Mouse (Mus musculus) cerebellum, postnatal 36 days (tissue): ENCODE measurements at regions not wholly inside any gene's neighbourhood (a gene's known extent, or its start where the extent isn't known, plus 50 kb on each side); places are given as distances from the start of the nearest gene placed in this dataset.

Experiments used
- DNase-seq, 2 experiments: peaks; one replicate each; pipeline ENCODE4 v3.0.0; 2021 to 2022; ENCODE audit warnings: mixed read lengths in 2 of 2

GRCm38 (mm10) chr15:5510056-5510455 is 266.1 kb upstream of the Ptger4 start:
- no peak for DNase-seq

- no peak for DNase-seq
These were observed 267.1 kb upstream of the Ptger4 start for GRCm38 (mm10) chr15:5511046-5511445.

DNA sequence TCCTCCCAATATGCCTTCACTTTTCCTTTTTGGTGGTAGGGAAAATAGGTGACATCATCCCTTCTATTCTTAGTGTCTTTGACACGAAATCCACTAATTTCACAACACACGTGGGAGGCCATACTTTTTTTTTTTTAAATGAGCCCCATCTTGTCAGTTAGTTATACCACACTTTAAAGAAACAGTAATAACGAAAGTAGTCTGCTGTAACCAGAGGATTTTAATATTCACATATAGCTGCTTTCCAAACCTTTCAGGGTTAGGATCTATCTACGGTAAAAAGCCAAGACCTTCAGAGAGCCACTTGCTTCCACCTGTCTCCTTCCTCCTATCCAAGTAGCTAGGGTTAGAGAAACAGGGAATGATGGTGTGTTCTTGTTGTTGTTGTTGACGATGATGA is 268.6 kb upstream of the Ptger4 start:
- no peak for DNase-seq

DNA sequence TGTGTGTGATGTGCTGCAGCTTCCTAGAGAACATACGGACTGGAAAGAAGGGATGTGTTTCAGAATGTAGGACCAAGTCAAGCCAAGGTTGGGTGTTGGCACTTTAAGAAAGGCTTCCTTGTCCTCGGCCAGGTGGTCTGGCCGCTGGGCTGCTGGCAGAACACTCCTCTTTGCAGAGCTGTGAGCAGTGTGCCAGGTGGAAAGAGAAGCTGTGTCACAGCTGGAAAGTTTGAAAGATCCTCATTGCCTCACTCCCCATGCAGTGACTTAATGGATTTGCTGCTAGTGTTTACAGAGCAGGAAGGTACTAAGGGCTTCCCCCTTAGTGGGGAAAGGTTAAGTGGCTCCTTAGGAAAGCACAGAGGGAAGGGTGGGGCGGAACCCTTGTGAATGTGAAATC is 269.2 kb upstream of the Ptger4 start:
- DNase-seq, result no peak

- DNase-seq, result no peak
These were observed 270.2 kb upstream of the Ptger4 start for GRCm38 (mm10) chr15:5514217-5514616.

DNA sequence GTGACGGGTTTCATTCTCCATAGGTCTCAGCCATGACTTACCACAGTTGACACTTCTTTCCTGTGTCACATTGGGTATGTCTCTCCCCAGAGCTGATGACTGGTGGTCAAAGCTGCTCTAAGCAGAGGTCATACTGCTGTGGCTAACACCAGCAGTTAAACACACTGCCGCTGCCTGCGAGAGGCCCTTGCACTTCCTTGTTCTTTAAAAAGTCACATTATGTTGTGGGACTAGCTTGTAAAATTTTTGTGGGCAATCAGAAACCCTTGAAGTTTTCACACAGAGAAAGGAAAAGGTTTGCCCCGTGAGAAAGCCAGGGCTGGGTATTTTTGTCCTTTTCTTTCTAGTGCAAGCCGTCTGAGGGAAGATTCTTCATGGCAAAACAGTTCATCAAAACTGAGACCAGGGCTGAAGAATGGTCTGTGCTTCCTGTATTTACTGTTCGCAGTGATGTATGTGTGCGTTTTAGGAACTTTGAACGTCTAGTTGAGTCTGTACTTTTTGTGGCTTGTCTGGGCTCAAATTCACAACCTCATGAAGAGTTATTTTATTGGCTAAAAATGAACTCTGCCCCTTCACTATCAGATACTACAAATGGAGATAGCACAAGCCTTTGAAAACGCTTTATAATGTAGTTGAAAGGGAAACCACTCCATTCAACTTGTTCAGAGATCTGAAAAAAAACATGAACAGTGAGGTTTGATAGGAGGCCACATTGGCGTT is 273.4 kb upstream of the Ptger4 start:
- no peak for DNase-seq

DNA sequence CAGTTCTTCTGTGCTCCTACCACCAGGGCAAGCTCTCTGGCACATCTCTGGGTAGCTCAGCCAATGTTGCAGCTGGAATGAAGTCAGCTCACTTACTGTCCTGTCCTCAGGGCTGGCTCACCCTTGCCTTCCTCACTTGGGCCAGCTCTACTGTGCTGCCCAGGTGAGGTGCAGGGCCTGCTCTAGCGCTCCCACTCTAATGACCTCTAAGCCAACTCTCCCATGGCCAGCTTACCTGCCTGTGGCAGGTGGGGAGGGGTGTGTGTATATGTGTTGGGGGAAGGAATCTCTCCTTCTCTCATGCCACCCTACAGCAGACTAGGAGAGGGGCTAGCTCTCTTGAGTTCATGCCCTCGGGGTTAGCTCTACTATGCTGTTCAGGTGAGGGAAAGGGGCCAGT is 275.6 kb upstream of the Ptger4 start:
- DNase-seq, result no peak

DNA sequence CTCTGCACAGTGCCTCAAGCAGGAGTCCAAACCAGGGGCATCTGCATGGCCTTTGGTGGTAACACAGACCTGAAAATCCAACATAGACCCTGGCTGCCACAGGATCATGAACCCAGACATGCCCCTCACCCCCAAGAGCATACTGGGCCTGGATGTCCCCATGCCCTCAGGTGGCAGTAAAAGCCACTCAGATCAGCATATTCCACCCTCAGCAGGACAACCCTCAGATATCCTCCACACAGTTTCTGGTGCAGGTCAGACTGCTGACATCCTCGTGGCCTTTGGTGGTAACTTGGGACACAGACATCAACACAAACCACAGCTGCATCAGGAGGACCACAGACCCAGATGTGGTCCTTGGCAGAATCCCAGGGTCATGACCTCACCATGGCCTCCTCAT is 276.0 kb upstream of the Ptger4 start:
- no peak for DNase-seq

DNA sequence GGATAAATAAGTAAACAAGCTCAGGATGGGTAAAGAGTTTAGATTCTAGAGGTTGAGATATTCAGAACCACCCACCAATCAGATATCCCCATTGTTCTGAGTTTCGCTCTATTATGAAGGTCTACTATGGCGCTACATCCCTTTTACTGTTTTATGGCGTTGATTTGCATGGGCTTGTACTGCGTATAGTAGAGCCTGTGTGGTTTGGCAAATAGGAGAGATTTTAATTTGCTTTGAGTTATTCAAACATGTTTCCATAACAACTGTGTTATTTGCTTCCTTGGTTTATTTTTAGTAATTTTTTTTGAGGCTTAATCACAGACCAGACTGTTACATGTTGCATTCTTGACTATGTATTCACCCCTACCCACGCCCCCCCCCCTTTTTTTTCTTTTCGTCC is 284.6 kb upstream of the Ptger4 start:
- DNase-seq, result no peak

- DNase-seq, result no peak
These were observed 289.7 kb upstream of the Ptger4 start for GRCm38 (mm10) chr15:5533656-5534055.

GRCm38 (mm10) chr15:5537432-5537831 is 293.4 kb upstream of the Ptger4 start:
- no peak for DNase-seq

DNA sequence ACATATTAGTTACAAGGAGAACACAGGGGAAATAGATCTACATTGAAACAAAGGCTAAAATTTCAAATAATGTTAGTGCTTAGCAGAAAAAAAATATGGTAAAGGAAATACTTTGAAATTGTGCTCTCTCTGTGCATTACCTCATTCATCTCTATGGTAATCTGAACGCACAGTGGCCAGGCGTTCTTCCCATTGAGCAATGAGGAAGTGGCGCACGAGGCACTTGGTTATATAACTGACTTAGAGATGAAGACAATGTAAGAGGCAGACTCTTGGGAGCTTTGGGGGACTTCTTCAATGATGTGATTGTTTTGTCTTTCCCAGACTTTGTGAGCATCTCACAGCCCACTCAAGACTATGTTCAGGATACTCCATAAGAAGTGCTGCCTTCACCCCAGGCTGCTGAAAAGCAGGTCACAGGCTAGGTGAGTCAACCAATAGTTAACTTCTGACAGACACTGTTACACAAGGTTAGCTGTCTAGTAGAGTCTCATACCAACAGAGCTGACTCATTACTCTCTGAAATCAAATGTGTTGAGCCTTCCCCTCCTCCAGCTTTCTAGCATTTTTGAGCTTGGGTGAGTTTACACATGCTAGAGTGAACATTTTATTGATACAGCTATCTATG is 295.4 kb upstream of the Ptger4 start:
- DNase-seq, result no peak

GRCm38 (mm10) chr15:5554526-5554925 is 310.5 kb upstream of the Ptger4 start:
- no peak for DNase-seq

- DNase-seq, result no peak
These were observed 310.9 kb upstream of the Ptger4 start for GRCm38 (mm10) chr15:5554926-5555325.

DNA sequence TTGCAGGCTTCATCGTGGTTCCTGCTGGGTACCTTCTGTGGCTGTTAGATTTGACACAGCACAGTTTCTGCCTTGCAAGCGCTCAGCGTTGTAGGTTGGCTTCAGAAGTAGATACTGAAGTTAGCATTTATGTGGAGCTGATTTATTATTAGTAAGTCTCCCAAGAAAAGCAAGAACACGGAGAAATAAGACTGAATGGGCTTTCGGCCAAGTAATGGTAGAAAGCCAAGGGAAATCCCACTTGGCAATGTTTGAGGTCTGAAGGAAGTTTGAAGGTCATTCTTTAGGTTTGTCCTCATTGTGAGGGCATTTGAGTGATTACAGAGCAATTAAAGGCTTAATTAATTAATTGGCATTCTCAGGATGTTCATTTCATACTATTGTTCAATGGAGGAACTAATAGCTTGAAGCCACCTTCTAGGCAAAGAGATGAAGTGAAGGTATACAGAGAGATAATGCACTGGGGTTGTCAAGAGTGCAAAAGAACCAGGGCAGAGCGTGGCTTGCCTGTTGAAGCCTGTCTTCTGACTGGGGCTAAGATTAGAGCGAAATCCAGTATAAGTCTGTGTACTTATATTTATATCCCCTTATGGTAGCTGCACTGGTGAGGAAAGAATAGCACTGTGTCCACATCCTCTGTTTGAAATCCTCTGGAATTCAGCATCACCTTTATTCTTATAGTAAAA is 311.5 kb upstream of the Ptger4 start:
- no peak for DNase-seq

GRCm38 (mm10) chr15:5561783-5562182 is 317.8 kb upstream of the Ptger4 start:
- no peak for DNase-seq

DNA sequence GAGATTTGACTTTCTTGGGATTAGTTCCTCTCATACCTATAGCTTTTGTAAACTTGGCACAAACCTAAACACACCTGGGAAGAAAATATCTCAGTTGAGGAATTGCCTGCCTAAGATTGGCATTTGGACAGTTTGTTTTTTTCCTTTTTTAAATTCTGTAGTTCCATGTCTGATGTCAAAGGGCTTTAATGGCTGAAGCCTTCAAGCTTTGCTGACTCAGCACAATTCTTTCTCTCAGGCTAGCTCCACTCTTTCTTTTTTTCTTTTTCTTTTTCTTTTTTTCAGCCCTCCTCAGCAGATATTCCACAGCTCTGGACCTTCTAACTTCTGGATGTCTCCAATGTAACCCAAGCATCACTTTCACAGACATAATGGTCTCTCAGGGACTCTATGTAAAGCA is 330.4 kb upstream of the Ptger4 start:
- DNase-seq, result no peak

DNA sequence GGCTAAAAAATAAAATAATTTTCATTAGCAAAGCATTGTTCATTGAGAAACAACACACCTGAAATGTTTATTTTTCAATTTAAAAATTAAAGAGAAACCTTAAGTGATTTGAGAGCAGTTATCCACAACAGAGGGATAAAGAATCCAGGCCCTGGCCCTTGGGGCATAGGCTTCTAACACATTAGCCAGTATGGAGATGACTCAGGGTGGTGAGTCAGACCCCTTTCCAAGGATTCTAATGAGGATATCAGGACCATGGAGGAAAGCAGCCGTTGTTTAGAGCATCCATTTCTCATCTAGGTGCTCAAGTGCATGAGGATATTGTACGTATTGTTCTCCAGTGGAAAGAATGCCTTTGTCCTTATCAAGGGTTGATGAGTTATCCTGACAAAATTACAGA is 335.6 kb upstream of the Ptger4 start:
- no peak for DNase-seq

DNA sequence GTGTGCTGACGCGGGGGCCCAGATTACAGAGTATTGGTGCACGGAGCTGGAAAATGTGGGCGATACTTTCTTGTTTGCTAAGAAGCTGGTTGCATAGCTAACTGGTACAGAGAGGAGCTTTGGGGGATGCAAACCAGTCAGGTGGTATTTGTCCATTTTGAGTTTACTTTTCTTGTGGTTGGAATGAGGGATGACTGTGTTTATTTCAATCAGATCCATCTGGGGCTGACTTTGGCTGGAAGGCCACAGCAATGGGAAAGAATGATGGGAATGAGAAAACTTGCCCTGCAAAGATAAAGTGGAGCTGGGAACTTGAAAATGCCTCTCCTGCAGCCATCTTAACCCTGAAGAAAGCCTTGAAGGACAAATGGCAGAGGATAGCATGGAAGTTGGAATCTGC is 336.4 kb upstream of the Ptger4 start:
- DNase-seq, result no peak

DNA sequence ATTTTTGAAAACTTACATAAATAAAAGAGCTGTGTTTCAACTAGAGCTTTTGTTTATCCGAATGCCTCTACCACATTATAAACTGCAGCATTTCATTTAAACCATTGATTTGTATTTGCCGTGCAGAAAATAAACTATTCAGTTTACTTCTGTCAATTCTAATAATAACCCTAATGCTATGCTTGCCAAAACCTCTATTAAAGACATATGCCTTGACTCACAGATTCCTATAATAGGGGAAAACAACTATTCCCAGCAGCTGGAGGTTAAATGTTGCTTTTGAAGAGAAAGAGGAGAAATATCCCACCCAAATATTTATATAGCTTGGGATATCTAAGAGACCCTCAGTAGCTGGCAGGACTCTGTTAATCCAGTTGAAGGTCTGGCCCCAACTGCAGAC is 340.4 kb upstream of the Ptger4 start:
- no peak for DNase-seq

DNA sequence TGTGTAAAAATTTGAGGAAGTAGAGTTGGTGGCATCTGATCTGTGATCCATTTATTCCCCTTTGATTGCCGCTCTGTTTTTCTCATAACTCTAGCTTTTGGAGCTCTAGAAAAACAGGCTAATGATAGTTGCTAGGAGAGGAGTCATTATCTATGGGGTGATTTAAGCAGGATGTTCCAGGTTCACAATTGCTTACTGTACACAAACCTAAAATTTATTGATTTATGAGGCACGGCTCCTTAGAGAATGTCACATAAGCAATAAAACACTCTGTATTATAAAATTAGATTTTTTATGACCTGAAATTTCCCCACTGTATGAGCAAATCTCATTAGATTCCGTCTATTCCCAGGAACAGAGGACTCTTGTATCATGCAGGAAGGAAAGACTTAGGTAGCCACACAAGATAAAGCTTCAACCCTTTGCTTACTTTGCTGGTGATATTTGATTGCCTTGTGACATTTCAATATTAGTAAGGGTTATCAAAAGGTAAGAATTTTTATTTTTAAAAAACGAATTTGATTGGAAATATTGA is 360.8 kb upstream of the Ptger4 start:
- DNase-seq, result no peak

DNA sequence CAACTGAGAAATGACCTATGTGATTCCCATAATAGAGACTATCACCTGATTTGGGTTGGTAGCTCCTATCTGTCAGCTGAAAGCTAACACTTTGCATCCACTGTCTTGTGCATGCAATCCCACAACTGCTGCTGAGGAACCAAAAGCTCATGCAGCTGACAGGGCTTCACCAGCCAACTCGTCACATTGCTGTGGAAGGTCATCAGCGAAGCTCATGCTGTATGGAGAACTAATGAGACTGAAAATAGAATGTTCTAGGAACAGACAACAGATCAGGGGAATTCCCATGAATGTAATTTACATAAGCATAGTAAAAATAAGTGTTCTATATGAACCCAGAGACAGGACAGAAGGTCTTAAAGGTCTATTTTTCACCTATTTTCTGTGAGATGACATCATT is 363.5 kb upstream of the Ptger4 start:
- DNase-seq, result no peak

GRCm38 (mm10) chr15:5623021-5623420 is 379.0 kb upstream of the Ptger4 start:
- DNase-seq, result no peak

DNA sequence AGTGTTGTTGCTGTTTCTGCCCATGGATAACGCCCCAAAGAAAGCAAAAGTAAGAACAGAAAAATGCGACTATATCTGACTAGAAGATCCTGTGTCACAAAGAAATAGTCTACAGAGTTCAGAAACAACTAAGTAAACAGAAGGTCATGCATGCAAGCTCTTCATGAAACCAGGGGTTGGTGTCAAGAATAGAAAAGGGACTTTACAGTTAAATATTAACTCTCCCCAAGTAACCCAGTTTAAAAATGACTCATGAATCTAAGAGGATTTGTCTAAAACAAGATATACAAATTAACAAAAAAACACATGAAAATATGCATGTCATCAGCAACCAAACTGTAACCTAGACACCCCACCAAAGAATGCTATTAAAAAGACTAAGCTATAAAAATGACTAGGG is 381.4 kb upstream of the Ptger4 start:
- no peak for DNase-seq
